Mouse (Mus musculus): ENCODE measurements around the gene Usp45. TPM values are rescaled to one million over a fixed set of nuclear protein-coding genes. Genes with fewer than 3 reads are reported as not detected.
A peak's percentile ranks its signal among the peaks of the same experiment; 100 is the strongest.
"Not testable (repeated sequence)": the region's sequence is repeated elsewhere in the genome, so short reads cannot be mapped to it uniquely, and the experiment has no call there.

Gene Usp45
- polyA plus RNA-seq (2011; ENCODE audit: insufficient read length, low read depth, missing spikeins): 23.9 and 24.6 TPM in 2 replicates

DNA sequence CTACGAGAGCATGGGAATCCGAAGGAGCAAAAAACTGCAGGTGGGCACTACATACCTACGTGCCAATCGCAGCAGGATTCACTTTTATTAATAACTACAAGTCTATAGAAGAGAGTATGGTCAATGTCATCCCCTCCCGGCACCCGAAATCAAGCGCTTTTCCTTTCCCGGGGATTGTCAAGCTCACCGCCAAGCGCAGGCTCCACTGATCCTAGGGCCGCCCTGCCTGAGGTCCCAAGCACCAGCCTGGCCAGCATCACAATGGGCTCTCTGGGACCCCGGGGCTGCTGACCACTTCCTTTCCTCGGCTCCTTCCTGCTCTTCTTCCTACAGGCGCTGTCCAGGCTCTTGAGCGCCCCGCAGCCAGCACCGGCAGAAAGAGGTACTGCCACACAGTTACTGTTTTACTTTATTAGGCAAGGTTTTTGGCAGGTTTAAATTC is at the start of gene Usp45, which contains the start of gene Tstd3:
Gene Usp45, plus strand, starts transcription at position 294 of the 442 bp plus-strand sequence.
Gene Tstd3, minus strand, starts transcription at position 350 of the 442 bp plus-strand sequence.
- Histone ChIP-seq H3K27ac (ENCODE audit: insufficient read depth, low read length) (no peak within 1 kb of the TSS), H3K4me3 (ENCODE audit: insufficient read depth, low read length) (peak within 1 kb of the TSS; percentile 90), H3K4me1 (ENCODE audit: control insufficient read depth, insufficient read depth, low read length) (no peaks in the 10 kb centered on the region)
- peak; percentile 53 for TF ChIP-seq POLR2A (IDR thresholded peaks at IDR 0.05; ENCODE audit: low read depth, low read length)
- peak; percentile 35; the same call in 1 of the 2 replicates for TF ChIP-seq CTCF (IDR thresholded peaks at IDR 0.05; ENCODE audit: borderline replicate concordance, insufficient read depth, low read length)

- Histone ChIP-seq H3K27ac (ENCODE audit: insufficient read depth, low read length) (no peak overlapping the region), H3K4me1 (ENCODE audit: control insufficient read depth, insufficient read depth, low read length) (no peaks in the 10 kb centered on the region), H3K4me3 (ENCODE audit: insufficient read depth, low read length) (no peak overlapping the region)
- TF ChIP-seq POLR2A (IDR thresholded peaks at IDR 0.05; ENCODE audit: low read depth, low read length): no peak
- TF ChIP-seq CTCF (IDR thresholded peaks at IDR 0.05; ENCODE audit: borderline replicate concordance, insufficient read depth, low read length): no peak
Measured at GRCm38 (mm10) chr4:21722752-21723334, 44.1 kb upstream of the Usp45 start.

DNA sequence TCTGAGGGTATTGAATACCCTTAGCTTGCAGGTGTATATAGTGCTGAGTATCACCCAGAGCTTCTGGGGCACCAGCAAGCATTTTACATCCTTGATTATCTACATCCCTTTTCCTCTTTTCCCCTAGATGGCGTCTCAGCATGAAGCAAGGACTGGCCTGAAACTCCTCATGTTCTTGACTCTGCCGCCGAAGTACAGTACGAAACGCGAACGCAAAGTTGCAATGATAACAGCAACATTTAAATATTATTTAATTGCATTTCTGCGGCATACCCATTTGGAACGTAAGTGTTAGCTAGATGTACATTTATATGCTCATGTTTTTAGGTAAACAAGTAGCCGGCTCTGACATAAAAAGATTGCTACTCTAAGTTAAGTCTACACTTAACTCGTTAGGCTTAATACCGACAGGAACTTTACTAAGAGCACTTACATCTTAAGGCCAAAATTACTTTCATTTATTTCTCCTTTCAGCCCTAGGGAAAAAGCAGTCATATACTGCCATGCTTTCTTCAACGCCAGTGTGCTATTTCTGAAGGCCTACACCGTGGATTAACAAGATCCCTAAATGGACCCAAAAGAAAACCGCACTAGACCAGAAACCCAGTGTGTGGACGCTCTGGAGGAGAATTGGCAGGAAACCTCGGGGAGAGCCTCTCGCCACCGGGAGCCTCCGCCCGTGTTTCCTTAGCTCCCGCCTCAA is 39.9 kb upstream of the Usp45 start:
- no peaks in the 10 kb centered on the region for H3K4me1 ChIP-seq (ENCODE audit: control insufficient read depth, insufficient read depth, low read length)
- H3K4me3 ChIP-seq (ENCODE audit: insufficient read depth, low read length): peak overlapping the region; percentile 45
- peak overlapping the region; percentile 55 for H3K27ac ChIP-seq (ENCODE audit: insufficient read depth, low read length)
- no peak for TF ChIP-seq POLR2A (IDR thresholded peaks at IDR 0.05; ENCODE audit: low read depth, low read length)
- TF ChIP-seq CTCF (IDR thresholded peaks at IDR 0.05; ENCODE audit: borderline replicate concordance, insufficient read depth, low read length): no peak

GRCm38 (mm10) chr4:21727615-21728165 is 39.3 kb upstream of the Usp45 start, which contains the start of gene Ccnc:
Gene Ccnc (plus strand): TSS chr4:21727701.
- peak within 1 kb of the TSS; percentile 55 for H3K27ac ChIP-seq (ENCODE audit: insufficient read depth, low read length)
- TF ChIP-seq POLR2A (IDR thresholded peaks at IDR 0.05; ENCODE audit: low read depth, low read length) (peak; percentile 88), CTCF (IDR thresholded peaks at IDR 0.05; ENCODE audit: borderline replicate concordance, insufficient read depth, low read length) (no peak)

GRCm38 (mm10) chr4:21739169-21739568 is 27.8 kb upstream of the Usp45 start:
- TF ChIP-seq POLR2A (IDR thresholded peaks at IDR 0.05; ENCODE audit: low read depth, low read length) (no peak), CTCF (IDR thresholded peaks at IDR 0.05; ENCODE audit: borderline replicate concordance, insufficient read depth, low read length) (no peak)
- Histone ChIP-seq H3K4me3 (ENCODE audit: insufficient read depth, low read length) (no peak overlapping the region), H3K4me1 (ENCODE audit: control insufficient read depth, insufficient read depth, low read length) (no peaks in the 10 kb centered on the region), H3K27ac (ENCODE audit: insufficient read depth, low read length) (no peak overlapping the region)

More at GRCm38 (mm10) chr4:21727615-21728165, 39.3 kb upstream of the Usp45 start, which contains the start of gene Ccnc:
- H3K4me1 ChIP-seq (ENCODE audit: control insufficient read depth, insufficient read depth, low read length): no peaks in the 10 kb centered on the region
- peak within 1 kb of the TSS; percentile 87 for H3K4me3 ChIP-seq (ENCODE audit: insufficient read depth, low read length)

GRCm38 (mm10) chr4:21744142-21744541 is 22.8 kb upstream of the Usp45 start:
- not testable (repeated sequence) for H3K4me3 ChIP-seq (ENCODE audit: insufficient read depth, low read length); H3K27ac ChIP-seq (ENCODE audit: insufficient read depth, low read length); H3K4me1 ChIP-seq (ENCODE audit: control insufficient read depth, insufficient read depth, low read length)

GRCm38 (mm10) chr4:21745723-21746122 is 21.2 kb upstream of the Usp45 start:
- Histone ChIP-seq H3K4me1 (ENCODE audit: control insufficient read depth, insufficient read depth, low read length) (no peaks in the 10 kb centered on the region), H3K4me3 (ENCODE audit: insufficient read depth, low read length) (no peak overlapping the region), H3K27ac (ENCODE audit: insufficient read depth, low read length) (no peak overlapping the region)
- TF ChIP-seq POLR2A (IDR thresholded peaks at IDR 0.05; ENCODE audit: low read depth, low read length) (no peak), CTCF (IDR thresholded peaks at IDR 0.05; ENCODE audit: borderline replicate concordance, insufficient read depth, low read length) (no peak)

- TF ChIP-seq CTCF (IDR thresholded peaks at IDR 0.05; ENCODE audit: borderline replicate concordance, insufficient read depth, low read length) (no peak), POLR2A (IDR thresholded peaks at IDR 0.05; ENCODE audit: low read depth, low read length) (no peak)
- Histone ChIP-seq H3K4me1 (ENCODE audit: control insufficient read depth, insufficient read depth, low read length) (no peaks in the 10 kb centered on the region), H3K4me3 (ENCODE audit: insufficient read depth, low read length) (no peak overlapping the region), H3K27ac (ENCODE audit: insufficient read depth, low read length) (no peak overlapping the region)
Measured at GRCm38 (mm10) chr4:21755123-21755789, 11.7 kb upstream of the Usp45 start.

DNA sequence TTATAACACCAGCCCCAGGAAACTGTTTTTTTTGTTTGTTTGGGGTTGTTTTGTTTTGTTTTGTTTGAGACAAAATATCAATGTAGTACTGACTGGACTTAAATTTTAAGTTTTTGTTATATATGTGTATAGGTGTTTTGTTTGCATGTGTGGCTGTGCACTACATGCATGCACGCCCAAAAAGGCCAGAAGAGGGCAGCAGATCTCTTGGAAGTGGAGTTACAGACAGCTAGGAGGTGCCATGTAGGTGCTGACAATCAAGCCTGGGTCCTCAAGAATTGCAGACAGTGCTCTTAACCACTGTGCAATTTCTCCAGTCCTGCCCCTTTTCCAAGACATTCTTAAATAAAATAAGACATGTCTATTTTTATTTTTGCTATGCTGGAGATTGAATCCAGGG is 8.1 kb upstream of the Usp45 start:
- TF ChIP-seq POLR2A (IDR thresholded peaks at IDR 0.05; ENCODE audit: low read depth, low read length): no peak
- no peak for TF ChIP-seq CTCF (IDR thresholded peaks at IDR 0.05; ENCODE audit: borderline replicate concordance, insufficient read depth, low read length)
- Histone ChIP-seq H3K4me1 (ENCODE audit: control insufficient read depth, insufficient read depth, low read length) (no peaks in the 10 kb centered on the region), H3K27ac (ENCODE audit: insufficient read depth, low read length) (no peak overlapping the region), H3K4me3 (ENCODE audit: insufficient read depth, low read length) (no peak overlapping the region)
